Mouse (Mus musculus) neural tube, embryonic 15.5 days (tissue): ENCODE measurements around the gene Trpv4. TPM values are rescaled to one million over a fixed set of nuclear protein-coding genes. Genes with fewer than 3 reads are reported as not detected.

Experiments
- ATAC-seq: fragments of 200-750 bp; cut with Nextera tagmentation; 2 replicates; pipeline ENCODE4 v1.8.0; 2017; ENCODE audit warnings: mild to moderate bottlenecking, moderate TSS enrichment, moderate library complexity; ENCODE audit not compliant: low FRiP score
- H3K27ac ChIP-seq: fragments of 300-500 bp; sonication (generic); replicated peaks from 2 replicates; pipeline ENCODE4 v1.5.1; 2015; ENCODE audit warnings: mild to moderate bottlenecking, inconsistent platforms
- H3K27me3 ChIP-seq: fragments of 300-500 bp; sonication (generic); replicated peaks from 2 replicates; pipeline ENCODE4 v1.6.1; 2015; ENCODE audit warnings: inconsistent platforms
- H3K36me3 ChIP-seq: fragments of 300-500 bp; sonication (generic); 2 replicates; pipeline ENCODE4 v1.6.1; 2015; ENCODE audit warnings: inconsistent platforms
- H3K4me1 ChIP-seq: fragments of 300-500 bp; sonication (generic); 2 replicates; pipeline ENCODE4 v1.6.1; 2015; ENCODE audit warnings: inconsistent platforms
- H3K4me2 ChIP-seq: fragments of 300-500 bp; sonication (generic); 2 replicates; pipeline ENCODE4 v1.6.1; 2015; ENCODE audit warnings: inconsistent platforms, mild to moderate bottlenecking, moderate library complexity
- H3K4me3 ChIP-seq: fragments of 300-500 bp; sonication (generic); replicated peaks from 2 replicates; pipeline ENCODE4 v1.5.1; 2015; ENCODE audit warnings: mild to moderate bottlenecking, inconsistent platforms
- H3K9ac ChIP-seq: fragments of 300-500 bp; sonication (generic); replicated peaks from 2 replicates; pipeline ENCODE4 v1.6.1; 2015; ENCODE audit warnings: mild to moderate bottlenecking, inconsistent platforms
- H3K9me3 ChIP-seq: fragments of 300-500 bp; sonication (generic); replicated peaks from 2 replicates; pipeline ENCODE4 v1.6.1; 2016; ENCODE audit warnings: inconsistent platforms
- WGBS: fragments of 180-500 bp; shearing (Covaris S2); methylation state at CpG from one replicate; pipeline ENCODE4 v1.1.7; 2015; ENCODE audit warnings: mixed read lengths; 5-methylcytosine and 5-hydroxymethylcytosine counted together
- polyA plus RNA-seq: library from polyadenylated mRNA; unstranded; fragments of >200 nt; fragmentation: Nextera tagmentation; extraction: Ambion mirVana; gene quantifications from 2 replicates; pipeline ENCODE4 v1.2.1, GENCODE M21; 2015

Gene Trpv4
- polyA plus RNA-seq, 1 experiment from 2014 or later: 1.4 TPM

GRCm38 (mm10) chr5:114644918-114645317, 13.3 kb downstream of the Trpv4 start:
- Histone ChIP-seq H3K9me3 (no peaks in the 10 kb centered on the region), H3K4me3 (no peak overlapping the region), H3K27me3 (0 out of 2 replicates have a peak, but pooled peaks cover 2% of the 10 kb centered on the region), H3K36me3 (no peaks in the 10 kb centered on the region), H3K27ac (no peak overlapping the region), H3K9ac (no peak overlapping the region), H3K4me2 (no peak overlapping the region), H3K4me1 (peaks cover 16% of the 10 kb centered on the region)
- WGBS: 58% methylated on average over 6 of the region's 6 CpGs
- no peak for ATAC-seq

DNA sequence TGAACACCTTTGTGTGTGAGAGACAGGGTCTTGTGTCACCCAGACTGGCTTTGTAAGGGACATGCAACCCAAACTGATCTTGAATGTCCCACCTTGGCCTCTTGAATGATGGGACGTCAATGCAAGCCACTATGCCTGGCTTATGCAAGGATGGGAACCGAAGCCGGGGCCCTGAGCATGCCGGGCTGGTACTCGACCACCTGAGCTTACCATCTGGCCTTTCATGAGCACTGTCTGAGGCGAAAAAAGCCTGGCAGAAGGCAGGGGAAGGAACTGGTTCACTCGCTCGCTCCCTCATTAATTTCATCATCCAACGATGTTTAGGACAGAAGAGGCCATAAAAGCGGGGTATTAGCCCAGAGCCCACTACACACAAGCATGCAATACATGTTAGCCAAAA, 17.4 kb downstream of the Trpv4 start:
- H3K4me1 ChIP-seq: peaks cover 8% of the 10 kb centered on the region
- H3K4me2 ChIP-seq: no peak overlapping the region
- no peaks in the 10 kb centered on the region for H3K36me3 ChIP-seq
- H3K27ac ChIP-seq: no peak overlapping the region
- no peak overlapping the region for H3K4me3 ChIP-seq
- peaks cover 10% of the 10 kb centered on the region; the same call in 1 of the 2 replicates for H3K27me3 ChIP-seq
- no peak overlapping the region for H3K9ac ChIP-seq
- H3K9me3 ChIP-seq: no peaks in the 10 kb centered on the region
- 60% methylated on average over 10 of the region's 10 CpGs for WGBS
- ATAC-seq: no peak

GRCm38 (mm10) chr5:114639645-114639957, 18.6 kb downstream of the Trpv4 start:
- H3K9ac ChIP-seq: no peak overlapping the region
- no peaks in the 10 kb centered on the region for H3K9me3 ChIP-seq
- ATAC-seq: 0 out of 2 replicates have a peak, but pooled peaks have one; percentile 10
- peak overlapping the region; percentile 54 for H3K4me2 ChIP-seq
- peaks cover 8% of the 10 kb centered on the region for H3K4me1 ChIP-seq
- no peak overlapping the region for H3K27ac ChIP-seq
- H3K27me3 ChIP-seq: peaks cover 10% of the 10 kb centered on the region; the same call in 1 of the 2 replicates
- H3K36me3 ChIP-seq: no peaks in the 10 kb centered on the region
- peak overlapping the region; percentile 23; the same call in 1 of the 2 replicates for H3K4me3 ChIP-seq
- WGBS: 30% methylated on average over 7 of the region's 7 CpGs

DNA sequence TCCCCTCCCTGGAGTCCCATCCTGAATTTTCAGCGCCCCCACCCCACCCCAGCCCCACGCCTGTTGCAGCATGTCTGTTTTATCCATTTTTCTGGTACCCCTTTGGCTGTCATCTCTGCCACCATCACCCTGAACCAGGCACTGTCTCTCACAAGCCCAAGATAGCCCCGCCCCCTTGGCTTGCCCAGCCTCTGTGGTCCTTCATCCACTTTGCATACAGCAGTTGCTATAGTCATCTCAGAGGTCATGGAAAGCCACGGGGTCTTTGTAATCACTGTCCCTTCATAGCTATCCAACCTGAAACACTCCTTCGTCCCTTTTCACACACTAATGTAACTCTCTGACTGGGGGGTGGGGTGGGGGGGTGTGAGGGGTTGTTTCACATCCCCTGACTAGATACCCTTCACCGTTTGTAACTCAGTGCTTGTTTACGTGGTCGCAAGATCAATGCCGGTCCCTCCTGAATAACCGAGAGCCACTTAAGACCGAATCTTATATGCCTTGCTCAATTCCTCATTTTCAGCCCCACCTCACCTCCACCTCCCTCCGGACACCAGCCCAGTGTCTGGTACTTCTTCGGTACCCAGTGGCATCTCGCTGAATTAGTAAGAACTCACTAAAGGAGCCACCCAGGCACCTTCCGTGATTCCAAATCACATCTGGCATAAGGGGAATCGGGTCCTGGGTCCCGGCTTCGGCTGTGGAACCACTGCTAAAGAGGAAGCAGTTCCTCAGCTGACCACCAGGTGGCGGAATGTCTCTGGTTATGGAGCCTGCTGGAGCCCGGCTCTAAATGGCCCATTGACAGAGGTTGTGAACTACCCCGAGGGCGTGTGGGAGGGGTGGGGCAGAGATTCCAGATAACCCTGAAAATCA, 19.2 kb downstream of the Trpv4 start:
- peak overlapping the region; percentile 23; the same call in 1 of the 2 replicates for H3K4me3 ChIP-seq
- WGBS: 14% methylated on average over 22 of the region's 22 CpGs

GRCm38 (mm10) chr5:114636091-114636490, 22.1 kb downstream of the Trpv4 start:
- no peak overlapping the region for H3K27ac ChIP-seq
- H3K4me2 ChIP-seq: no peak overlapping the region
- no peak overlapping the region for H3K4me3 ChIP-seq
- 82% methylated on average over 25 of the region's 25 CpGs for WGBS
- H3K9ac ChIP-seq: no peak overlapping the region
- H3K9me3 ChIP-seq: no peaks in the 10 kb centered on the region
- no peak for ATAC-seq
- H3K27me3 ChIP-seq: peaks cover 10% of the 10 kb centered on the region; the same call in 1 of the 2 replicates
- H3K36me3 ChIP-seq: no peaks in the 10 kb centered on the region
- peaks cover 8% of the 10 kb centered on the region for H3K4me1 ChIP-seq

More for the DNA sequence above, 19.2 kb downstream of the Trpv4 start:
- Histone ChIP-seq H3K9me3 (no peaks in the 10 kb centered on the region), H3K27me3 (peaks cover 10% of the 10 kb centered on the region; the same call in 1 of the 2 replicates), H3K4me2 (peak overlapping the region; percentile 54), H3K9ac (peak overlapping the region; percentile 33; the same call in 1 of the 2 replicates), H3K4me1 (peaks cover 8% of the 10 kb centered on the region), H3K36me3 (no peaks in the 10 kb centered on the region), H3K27ac (no peak overlapping the region)
- ATAC-seq: peak; percentile 76

- WGBS: 49% methylated on average over 2 of the region's 2 CpGs
- Histone ChIP-seq H3K4me3 (no peak overlapping the region), H3K27ac (no peak overlapping the region), H3K4me2 (no peak overlapping the region), H3K4me1 (no peaks in the 10 kb centered on the region), H3K9me3 (no peaks in the 10 kb centered on the region), H3K27me3 (no peaks in the 10 kb centered on the region; the same call in 1 of the 2 replicates), H3K9ac (no peak overlapping the region), H3K36me3 (no peaks in the 10 kb centered on the region)
- no peak for ATAC-seq
Measured at GRCm38 (mm10) chr5:114631336-114631735, 26.9 kb downstream of the Trpv4 start.

GRCm38 (mm10) chr5:114625590-114625989, 32.6 kb downstream of the Trpv4 start:
- Histone ChIP-seq H3K27ac (no peak overlapping the region), H3K9me3 (no peaks in the 10 kb centered on the region), H3K4me3 (no peak overlapping the region), H3K27me3 (no peaks in the 10 kb centered on the region; the same call in 1 of the 2 replicates), H3K36me3 (no peaks in the 10 kb centered on the region), H3K9ac (no peak overlapping the region), H3K4me2 (no peak overlapping the region), H3K4me1 (no peaks in the 10 kb centered on the region)
- no peak for ATAC-seq
- WGBS: 16% methylated on average over 3 of the region's 3 CpGs

DNA sequence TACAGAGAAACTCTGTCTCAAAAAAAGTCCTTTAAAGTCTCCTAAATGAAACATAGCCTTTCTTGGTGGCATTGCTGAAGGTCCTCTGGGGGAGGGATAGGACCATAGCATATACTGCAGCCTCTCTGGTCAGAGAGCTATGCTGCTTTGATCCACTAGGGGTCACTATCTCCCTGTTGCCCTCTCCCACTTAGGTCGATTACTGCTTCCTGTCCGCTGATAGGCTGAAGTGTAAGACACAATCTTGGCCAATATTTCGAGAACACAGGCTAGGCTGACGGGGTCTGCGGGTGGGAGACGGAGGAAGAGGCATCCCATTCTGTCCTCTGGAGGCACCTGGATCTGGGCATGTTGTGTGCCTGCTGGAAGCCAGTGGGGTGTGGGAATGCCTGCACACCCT, 37.9 kb downstream of the Trpv4 start:
- no peak overlapping the region for H3K9ac ChIP-seq
- H3K36me3 ChIP-seq: no peaks in the 10 kb centered on the region
- no peak overlapping the region for H3K4me2 ChIP-seq
- H3K4me1 ChIP-seq: no peaks in the 10 kb centered on the region
- H3K27me3 ChIP-seq: no peaks in the 10 kb centered on the region; the same call in 1 of the 2 replicates
- WGBS: 46% methylated on average over 6 of the region's 6 CpGs
- ATAC-seq: no peak
- no peak overlapping the region for H3K27ac ChIP-seq
- no peak overlapping the region for H3K4me3 ChIP-seq
- no peaks in the 10 kb centered on the region for H3K9me3 ChIP-seq

- no peaks in the 10 kb centered on the region for H3K9me3 ChIP-seq
- ATAC-seq: no peak
- H3K4me3 ChIP-seq: no peak overlapping the region
- no peak overlapping the region for H3K4me2 ChIP-seq
- 0 out of 2 replicates have a peak, but pooled peaks cover under 1% of the 10 kb centered on the region for H3K36me3 ChIP-seq
- no peak overlapping the region for H3K9ac ChIP-seq
- H3K4me1 ChIP-seq: no peaks in the 10 kb centered on the region
- H3K27me3 ChIP-seq: no peaks in the 10 kb centered on the region; the same call in 1 of the 2 replicates
- 27% methylated on average over 8 of the region's 8 CpGs for WGBS
- no peak overlapping the region for H3K27ac ChIP-seq
Measured at GRCm38 (mm10) chr5:114618851-114619250, 39.4 kb downstream of the Trpv4 start.

DNA sequence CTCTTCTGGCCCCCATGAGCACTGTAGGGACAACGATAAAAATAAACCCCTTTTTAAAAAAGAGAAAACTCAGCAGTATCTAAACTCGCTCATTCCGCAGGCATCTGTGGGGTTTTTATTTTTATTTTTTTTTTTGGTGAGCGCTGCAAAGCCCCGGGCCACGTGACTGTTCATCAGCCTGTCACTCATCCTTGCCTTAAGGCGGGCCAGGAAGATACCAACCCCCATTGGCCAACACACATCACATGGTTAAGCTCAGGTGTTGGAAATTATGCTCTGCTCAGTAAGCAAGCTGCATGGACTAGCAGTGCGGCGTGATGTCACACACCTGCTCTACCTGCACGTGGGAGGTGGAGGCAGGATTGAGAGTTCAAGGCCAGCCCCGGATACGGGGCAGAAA, 40.4 kb downstream of the Trpv4 start:
- 79% methylated on average over 12 of the region's 12 CpGs for WGBS

DNA sequence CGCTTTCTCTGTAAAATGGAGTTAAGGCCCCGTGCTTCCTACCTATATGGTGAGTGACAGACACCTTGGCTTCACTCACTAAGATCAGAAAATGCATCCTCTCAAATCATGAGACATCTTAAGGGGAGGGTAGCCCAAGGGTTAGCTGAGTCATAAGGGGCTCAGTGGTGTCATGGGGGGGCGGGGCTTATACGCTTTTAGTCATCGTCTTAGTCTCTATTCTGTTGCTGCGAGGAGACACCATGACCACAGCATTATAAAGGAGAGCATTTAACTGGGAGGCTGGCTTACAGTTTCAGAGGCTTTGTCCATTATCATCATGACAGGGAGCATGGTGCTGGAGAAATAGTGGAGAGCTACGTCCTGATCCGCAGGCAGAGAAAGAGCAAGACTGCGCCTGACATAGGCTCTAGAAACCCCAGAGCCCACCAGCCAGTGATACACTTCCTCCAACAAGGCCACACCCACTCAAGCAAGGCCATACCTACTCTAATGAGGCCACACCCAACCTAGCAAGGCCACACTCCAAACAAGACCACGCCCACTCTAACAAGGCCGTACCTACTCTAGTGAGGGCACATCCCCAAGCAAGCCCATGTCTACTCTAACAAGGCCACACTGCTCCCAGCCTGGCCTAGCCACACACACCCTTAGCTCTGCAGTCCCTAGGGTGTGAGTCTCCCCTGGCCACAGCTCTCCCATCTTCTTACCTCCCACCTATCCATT, 41.7 kb downstream of the Trpv4 start:
- no peak overlapping the region for H3K4me2 ChIP-seq
- H3K4me1 ChIP-seq: peaks cover 3% of the 10 kb centered on the region; the same call in 1 of the 2 replicates
- H3K27ac ChIP-seq: no peak overlapping the region
- no peaks in the 10 kb centered on the region; the same call in 1 of the 2 replicates for H3K27me3 ChIP-seq
- no peak overlapping the region for H3K4me3 ChIP-seq
- no peak overlapping the region for H3K9ac ChIP-seq
- H3K36me3 ChIP-seq: peaks cover 8% of the 10 kb centered on the region
- no peak for ATAC-seq
- H3K9me3 ChIP-seq: no peaks in the 10 kb centered on the region
- WGBS: 76% methylated on average over 11 of the region's 11 CpGs

More for the DNA sequence above, 40.4 kb downstream of the Trpv4 start:
- Histone ChIP-seq H3K4me2 (no peak overlapping the region), H3K9me3 (no peaks in the 10 kb centered on the region), H3K4me3 (no peak overlapping the region), H3K36me3 (peaks cover 3% of the 10 kb centered on the region; the same call in 1 of the 2 replicates), H3K27me3 (no peaks in the 10 kb centered on the region; the same call in 1 of the 2 replicates), H3K4me1 (0 out of 2 replicates have a peak, but pooled peaks cover under 1% of the 10 kb centered on the region), H3K27ac (no peak overlapping the region), H3K9ac (no peak overlapping the region)
- ATAC-seq: no peak
